Mouse (Mus musculus) limb, embryonic 12.5 days (tissue): ENCODE data around the gene Olfr827. TPM values are rescaled to one million over a fixed set of nuclear protein-coding genes. Genes with fewer than 3 reads are reported as not detected.

Source experiments
- ATAC-seq: fragments of 200-750 bp; cut with Nextera tagmentation; 2 replicates; pipeline ENCODE4 v1.8.0; 2017; ENCODE audit warnings: low read depth, moderate TSS enrichment; ENCODE audit not compliant: insufficient number of reproducible peaks, insufficient read depth, low FRiP score, low TSS enrichment
- H3K27ac ChIP-seq: fragments of 300-500 bp; sonication (generic); 2 replicates; pipeline ENCODE4 v1.5.1; 2016; ENCODE audit warnings: mild to moderate bottlenecking, moderate library complexity
- H3K27me3 ChIP-seq: fragments of 300-500 bp; sonication (generic); 2 replicates; pipeline ENCODE4 v1.6.1; 2016; ENCODE audit warnings: mild to moderate bottlenecking, moderate library complexity
- H3K36me3 ChIP-seq: fragments of 300-500 bp; sonication (generic); 2 replicates; pipeline ENCODE4 v1.6.1; 2016; ENCODE audit warnings: mild to moderate bottlenecking, moderate library complexity
- H3K4me1 ChIP-seq: fragments of 300-500 bp; sonication (generic); replicated peaks from 2 replicates; pipeline ENCODE4 v1.6.1; 2016
- H3K4me2 ChIP-seq: fragments of 300-500 bp; sonication (generic); 2 replicates; pipeline ENCODE4 v1.6.1; 2016; ENCODE audit warnings: mild to moderate bottlenecking, moderate library complexity
- H3K4me3 ChIP-seq: fragments of 300-500 bp; sonication (generic); replicated peaks from 2 replicates; pipeline ENCODE4 v1.5.1; 2016; ENCODE audit warnings: mild to moderate bottlenecking
- H3K9ac ChIP-seq: fragments of 300-500 bp; sonication (generic); replicated peaks from 2 replicates; pipeline ENCODE4 v1.6.1; 2016; ENCODE audit warnings: mild to moderate bottlenecking, moderate library complexity
- H3K9me3 ChIP-seq: fragments of 300-500 bp; sonication (generic); 2 replicates; pipeline ENCODE4 v1.6.1; 2016; ENCODE audit warnings: mild to moderate bottlenecking, moderate library complexity
- polyA plus RNA-seq: library from polyadenylated mRNA; unstranded; fragments of >200 nt; fragmentation: Nextera tagmentation; extraction: Ambion mirVana; gene quantifications from 2 replicates; pipeline ENCODE4 v1.2.1, GENCODE M21; 2016

Gene Olfr827
- polyA plus RNA-seq, 1 experiment from 2014 or later = not detected

GRCm38 (mm10) chr10:130165196-130165595 is 49.0 kb downstream of the Olfr827 start:
- Histone ChIP-seq H3K27me3 (no peaks in the 10 kb centered on the region), H3K36me3 (no peaks in the 10 kb centered on the region), H3K27ac (no peak overlapping the region), H3K9ac (no peak overlapping the region), H3K9me3 (no peaks in the 10 kb centered on the region), H3K4me2 (no peak overlapping the region), H3K4me1 (no peaks in the 10 kb centered on the region), H3K4me3 (no peak overlapping the region)
- ATAC-seq = no peak

Other genes with a start within 250 kb of the Olfr827 start
- not detected in 2 replicates for gene Olfr819, start 247.1 kb downstream of the Olfr827 start, polyA plus RNA-seq
- not detected in 2 replicates for gene Olfr247, start 238.3 kb downstream of the Olfr827 start, polyA plus RNA-seq
- gene Gm10310, start 229.3 kb downstream of the Olfr827 start, polyA plus RNA-seq = not detected in 2 replicates
- not detected in 2 replicates for gene Olfr820, start 201.8 kb downstream of the Olfr827 start, polyA plus RNA-seq
- gene Olfr821, start 184.1 kb downstream of the Olfr827 start, polyA plus RNA-seq = not detected in 2 replicates
- not detected in 2 replicates for gene Olfr822, start 143.2 kb downstream of the Olfr827 start, polyA plus RNA-seq
- gene Olfr823, start 99.0 kb downstream of the Olfr827 start, polyA plus RNA-seq = not detected in 2 replicates
- not detected in 2 replicates for gene Olfr824, start 84.4 kb downstream of the Olfr827 start, polyA plus RNA-seq
- not detected in 2 replicates for gene Olfr825, start 47.6 kb downstream of the Olfr827 start, polyA plus RNA-seq
- not detected in 2 replicates for gene Olfr826, start 30.2 kb downstream of the Olfr827 start, polyA plus RNA-seq
- gene Neurod4, start 65.8 kb upstream of the Olfr827 start, polyA plus RNA-seq = 0.06 TPM in 1 of 2 replicates, not detected in the other
- gene Tespa1, start 108.5 kb upstream of the Olfr827 start, polyA plus RNA-seq = 0.13 and 0.20 TPM in 2 replicates
- not detected in 2 replicates for gene Vmn2r84, start 179.9 kb upstream of the Olfr827 start, polyA plus RNA-seq
- not detected in 2 replicates for gene Vmn2r85, start 215.3 kb upstream of the Olfr827 start, polyA plus RNA-seq
- gene Vmn2r86, start 241.6 kb upstream of the Olfr827 start, polyA plus RNA-seq = not detected in 2 replicates